Mouse (Mus musculus) C2C12 (cell line): ENCODE data around the gene Muc4. TPM values are rescaled to one million over a fixed set of nuclear protein-coding genes. Genes with fewer than 3 reads are reported as not detected.
A peak's percentile ranks its signal among the peaks of the same experiment; 100 is the strongest.

Source experiments
- H3K27me3 ChIP-seq: one replicate; pipeline ENCODE4 v1.6.1; 2011; ENCODE audit not compliant: control insufficient read depth, insufficient read depth, insufficient read length
- H3K36me3 ChIP-seq: one replicate; pipeline ENCODE4 v1.6.1; 2011; ENCODE audit not compliant: control insufficient read depth, insufficient read depth
- H3K4me3 ChIP-seq: one replicate; pipeline ENCODE4 v1.5.1; 2011; ENCODE audit warnings: mild to moderate bottlenecking, control low read depth; ENCODE audit not compliant: poor library complexity, insufficient read depth, severe bottlenecking
- H3K79me2 ChIP-seq: one replicate; pipeline ENCODE4 v1.6.1; 2011; ENCODE audit not compliant: control insufficient read depth, insufficient read depth
- H3K79me3 ChIP-seq: one replicate; pipeline ENCODE4 v1.6.1; 2011; ENCODE audit warnings: low read depth, control low read depth
- H3ac ChIP-seq: one replicate; pipeline ENCODE3; 2011; ENCODE audit warnings: low read depth; ENCODE audit not compliant: control insufficient read depth, insufficient read length
- CEBPB ChIP-seq: IDR thresholded peaks from one replicate; pipeline ENCODE4 v1.6.1; 2011; ENCODE audit warnings: low read depth, mild to moderate bottlenecking, control low read depth, moderate library complexity
- CTCF ChIP-seq: IDR thresholded peaks from one replicate; pipeline ENCODE4 v1.5.1; 2011; ENCODE audit not compliant: control insufficient read depth, insufficient read depth, insufficient read length
- FOSL1 ChIP-seq: IDR thresholded peaks from one replicate; pipeline ENCODE4 v1.8.0; 2011; ENCODE audit warnings: mild to moderate bottlenecking, low read length; ENCODE audit not compliant: poor library complexity, insufficient read depth, severe bottlenecking
- MAX ChIP-seq: IDR thresholded peaks from one replicate; pipeline ENCODE4 v1.6.1; 2011; ENCODE audit warnings: mild to moderate bottlenecking, control low read depth
- MYOD1 ChIP-seq: IDR thresholded peaks from one replicate; pipeline ENCODE4 v1.6.1; 2011; ENCODE audit warnings: low read depth; ENCODE audit not compliant: control insufficient read depth, insufficient read length
- MYOG ChIP-seq: IDR thresholded peaks from one replicate; pipeline ENCODE4 v1.6.1; 2011; ENCODE audit not compliant: control insufficient read depth, insufficient read length; ENCODE audit errors: extremely low read depth
- USF1 ChIP-seq: IDR thresholded peaks from one replicate; pipeline ENCODE4 v1.6.1; 2011; ENCODE audit warnings: low read depth, mild to moderate bottlenecking, control low read depth, moderate library complexity
- polyA plus RNA-seq: library from polyadenylated mRNA; unstranded; fragments of >200 nt; fragmentation: generic; extraction: Trizol; gene quantifications from one replicate; pipeline ENCODE4 v1.2.1, GENCODE M21; 2012; ENCODE audit warnings: missing spikeins

Muc4 gene
- polyA plus RNA-seq, 1 experiment, result 0.01 TPM

- H3ac ChIP-seq, result no peak within 1 kb of the TSS
- no peak within 1 kb of the TSS for H3K4me3 ChIP-seq
- H3K36me3 ChIP-seq, result no peaks in the 10 kb centered on the region
- H3K79me3 ChIP-seq, result no peaks in the 10 kb centered on the region
- no peak for TF ChIP-seq FOSL1
- no peak for TF ChIP-seq MYOD1
- TF ChIP-seq USF1, result no peak
- no peak for TF ChIP-seq CEBPB
- no peak for TF ChIP-seq CTCF
- TF ChIP-seq MAX, result no peak
- TF ChIP-seq MYOG, result no peak
- no peaks in the 10 kb centered on the region for H3K79me2 ChIP-seq
- H3K27me3 ChIP-seq, result no peaks in the 10 kb centered on the region
These were observed 74.6 kb downstream of the Muc4 start, which contains the start of gene Smbd1 for GRCm38 (mm10) chr16:32810321-32810720. Gene Smbd1 (minus strand): TSS chr16:32810477.

GRCm38 (mm10) chr16:32812888-32813361, 77.2 kb downstream of the Muc4 start:
- Histone ChIP-seq H3K36me3 (no peaks in the 10 kb centered on the region), H3K79me2 (no peaks in the 10 kb centered on the region), H3K79me3 (no peaks in the 10 kb centered on the region), H3K4me3 (no peak overlapping the region), H3K27me3 (no peaks in the 10 kb centered on the region), H3ac (no peak overlapping the region)
- no peak for TF ChIP-seq MAX
- peak; percentile 68 for TF ChIP-seq CTCF

- H3K79me3 ChIP-seq, result no peaks in the 10 kb centered on the region
- no peak for TF ChIP-seq MAX
- no peak for TF ChIP-seq CEBPB
- TF ChIP-seq MYOD1, result no peak
- TF ChIP-seq FOSL1, result no peak
- TF ChIP-seq USF1, result no peak
- TF ChIP-seq MYOG, result no peak
- no peak for TF ChIP-seq CTCF
- H3K4me3 ChIP-seq, result no peak overlapping the region
- H3K36me3 ChIP-seq, result no peaks in the 10 kb centered on the region
- H3K79me2 ChIP-seq, result no peaks in the 10 kb centered on the region
- H3K27me3 ChIP-seq, result no peaks in the 10 kb centered on the region
- H3ac ChIP-seq, result no peak overlapping the region
These were observed 77.7 kb downstream of the Muc4 start for GRCm38 (mm10) chr16:32813362-32813761.

- Histone ChIP-seq H3K4me3 (no peak overlapping the region), H3K27me3 (no peaks in the 10 kb centered on the region), H3K79me2 (no peaks in the 10 kb centered on the region), H3K79me3 (no peaks in the 10 kb centered on the region), H3ac (no peak overlapping the region), H3K36me3 (no peaks in the 10 kb centered on the region)
- TF ChIP-seq MAX (no peak), CTCF (no peak), CEBPB (no peak), USF1 (no peak), MYOD1 (no peak), FOSL1 (no peak), MYOG (no peak)
These were observed 78.1 kb downstream of the Muc4 start for GRCm38 (mm10) chr16:32813771-32814170.

- Histone ChIP-seq H3ac (no peak overlapping the region), H3K27me3 (no peaks in the 10 kb centered on the region), H3K79me2 (no peaks in the 10 kb centered on the region), H3K36me3 (no peaks in the 10 kb centered on the region), H3K4me3 (no peak overlapping the region), H3K79me3 (no peaks in the 10 kb centered on the region)
- TF ChIP-seq MYOD1 (no peak), USF1 (no peak), FOSL1 (no peak), CTCF (no peak), MAX (no peak), CEBPB (no peak), MYOG (no peak)
These were observed 78.9 kb downstream of the Muc4 start for GRCm38 (mm10) chr16:32814539-32814938.

- no peaks in the 10 kb centered on the region for H3K36me3 ChIP-seq
- no peaks in the 10 kb centered on the region for H3K79me2 ChIP-seq
- no peak overlapping the region for H3K4me3 ChIP-seq
- no peak for TF ChIP-seq CTCF
- no peak for TF ChIP-seq MYOG
- no peak for TF ChIP-seq MYOD1
- TF ChIP-seq CEBPB, result no peak
- no peak for TF ChIP-seq FOSL1
- TF ChIP-seq USF1, result no peak
- no peak for TF ChIP-seq MAX
- H3K79me3 ChIP-seq, result no peaks in the 10 kb centered on the region
- no peaks in the 10 kb centered on the region for H3K27me3 ChIP-seq
- H3ac ChIP-seq, result no peak overlapping the region
These were observed 79.5 kb downstream of the Muc4 start for GRCm38 (mm10) chr16:32815160-32815605.
